Mouse (Mus musculus) kidney, embryonic 16.5 days (tissue): ENCODE measurements around the gene Gpsm3. TPM values are rescaled to one million over a fixed set of nuclear protein-coding genes. Genes with fewer than 3 reads are reported as not detected.

ENCODE experiments used
- ATAC-seq: fragments of 200-750 bp; cut with Nextera tagmentation; 2 replicates; pipeline ENCODE4 v1.8.0; 2017; ENCODE audit warnings: moderate TSS enrichment; ENCODE audit not compliant: low FRiP score, low TSS enrichment
- H3K27ac ChIP-seq: fragments of 300-500 bp; sonication (generic); 2 replicates; pipeline ENCODE4 v1.5.1; 2014; ENCODE audit warnings: low read length
- H3K27me3 ChIP-seq: fragments of 300-500 bp; sonication (generic); 2 replicates; pipeline ENCODE4 v1.6.1; 2014; ENCODE audit warnings: low read length, control low read depth, mixed read lengths; ENCODE audit not compliant: insufficient read depth
- H3K36me3 ChIP-seq: fragments of 300-500 bp; sonication (generic); 2 replicates; pipeline ENCODE4 v1.6.1; 2014; ENCODE audit warnings: low read length, control low read depth, mixed read lengths; ENCODE audit not compliant: insufficient read depth
- H3K4me1 ChIP-seq: fragments of 300-500 bp; sonication (generic); 2 replicates; pipeline ENCODE4 v1.6.1; 2014; ENCODE audit warnings: low read length, control low read depth, mixed read lengths; ENCODE audit not compliant: insufficient read depth
- H3K4me2 ChIP-seq: fragments of 300-500 bp; sonication (generic); replicated peaks from 2 replicates; pipeline ENCODE4 v1.6.1; 2014; ENCODE audit warnings: low read depth, low read length
- H3K4me3 ChIP-seq: fragments of 300-500 bp; sonication (generic); 2 replicates; pipeline ENCODE4 v1.5.1; 2014; ENCODE audit warnings: mild to moderate bottlenecking, low read length
- H3K9ac ChIP-seq: fragments of 300-500 bp; sonication (generic); replicated peaks from 2 replicates; pipeline ENCODE4 v1.6.1; 2014; ENCODE audit warnings: low read length
- H3K9me3 ChIP-seq: fragments of 300-500 bp; sonication (generic); 2 replicates; pipeline ENCODE4 v1.6.1; 2016; ENCODE audit warnings: low read length, control low read depth
- WGBS: fragments of 180-500 bp; shearing (Covaris S2); extraction: QIAGEN DNeasy Blood & Tissue Kit; methylation state at CpG from one replicate; pipeline ENCODE4 v1.1.7; 2014; 5-methylcytosine and 5-hydroxymethylcytosine counted together
- polyA plus RNA-seq: library from polyadenylated mRNA; unstranded; fragments of >200 nt; fragmentation: Nextera tagmentation; extraction: Ambion mirVana; gene quantifications from 2 replicates; pipeline ENCODE4 v1.2.1, GENCODE M21; 2015

Gene Gpsm3
- polyA plus RNA-seq, 1 experiment from 2014 or later = 21.5 TPM

DNA sequence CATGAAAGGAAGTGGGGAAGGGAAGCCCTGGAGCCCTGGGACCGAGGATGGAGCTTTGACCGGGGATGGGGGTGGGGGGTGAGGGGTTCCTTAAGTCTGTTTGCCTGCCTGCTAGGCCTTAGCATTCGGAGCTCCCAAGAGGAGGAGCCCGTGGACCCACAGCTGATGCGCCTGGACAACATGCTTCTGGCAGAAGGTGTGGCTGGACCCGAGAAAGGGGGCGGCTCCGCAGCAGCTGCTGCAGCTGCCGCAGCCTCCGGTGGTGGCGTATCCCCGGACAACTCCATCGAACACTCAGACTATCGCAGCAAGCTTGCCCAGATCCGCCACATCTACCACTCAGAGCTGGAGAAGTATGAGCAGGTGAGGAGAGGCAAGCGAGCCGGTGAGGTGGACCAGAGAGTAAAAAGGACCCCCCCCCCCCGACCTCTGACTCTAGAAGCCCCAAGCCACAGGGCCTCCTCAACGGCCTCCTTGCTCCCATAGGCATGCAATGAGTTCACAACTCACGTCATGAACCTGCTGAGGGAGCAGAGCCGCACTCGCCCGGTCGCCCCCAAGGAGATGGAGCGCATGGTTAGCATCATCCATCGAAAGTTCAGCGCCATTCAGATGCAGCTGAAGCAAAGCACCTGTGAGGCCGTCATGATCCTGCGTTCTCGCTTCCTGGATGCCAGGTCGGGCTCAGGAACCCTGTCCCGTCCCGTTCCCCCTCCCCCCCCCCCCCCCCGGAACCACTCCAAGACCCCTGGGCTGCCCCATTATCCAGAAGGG, 4.3 kb downstream of the Gpsm3 start:
- Histone ChIP-seq H3K4me3 (peak overlapping the region; percentile 88), H3K9ac (peak overlapping the region; percentile 99), H3K4me2 (peak overlapping the region; percentile 95), H3K36me3 (peaks cover 19% of the 10 kb centered on the region), H3K27me3 (no peaks in the 10 kb centered on the region), H3K4me1 (peaks cover 81% of the 10 kb centered on the region), H3K9me3 (no peaks in the 10 kb centered on the region), H3K27ac (peak overlapping the region; percentile 100)
- no peak for ATAC-seq
- 30% methylated on average over 33 of the region's 34 CpGs for WGBS

DNA sequence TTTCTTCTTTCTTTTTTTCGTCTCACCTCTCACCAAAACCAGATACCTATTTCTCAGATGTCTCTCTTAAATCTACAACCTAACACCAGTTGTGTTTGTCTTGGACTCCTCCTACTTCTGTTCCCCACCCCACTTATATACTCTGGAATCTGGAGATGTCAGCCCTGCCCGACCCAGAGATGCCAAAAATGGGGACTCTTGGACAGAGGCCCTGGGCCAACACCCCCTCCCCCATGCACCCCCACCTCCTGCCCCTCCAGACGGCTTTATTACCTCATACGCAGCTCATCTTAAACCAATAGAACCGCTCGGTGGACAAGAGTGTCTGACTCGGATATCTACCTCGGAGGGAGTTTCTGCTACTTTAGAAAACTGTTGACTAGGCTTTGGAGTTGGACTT, 6.5 kb downstream of the Gpsm3 start:
- WGBS = 45% methylated on average over 8 of the region's 8 CpGs
- H3K27ac ChIP-seq = no peak overlapping the region; the same call in 1 of the 2 replicates
- ATAC-seq = no peak
- H3K9ac ChIP-seq = no peak overlapping the region; the same call in 1 of the 2 replicates
- peak overlapping the region; percentile 95; the same call in 1 of the 2 replicates for H3K4me2 ChIP-seq
- peaks cover 28% of the 10 kb centered on the region for H3K36me3 ChIP-seq
- no peak overlapping the region for H3K4me3 ChIP-seq
- no peaks in the 10 kb centered on the region for H3K9me3 ChIP-seq
- peaks cover 62% of the 10 kb centered on the region for H3K4me1 ChIP-seq
- no peaks in the 10 kb centered on the region for H3K27me3 ChIP-seq

DNA sequence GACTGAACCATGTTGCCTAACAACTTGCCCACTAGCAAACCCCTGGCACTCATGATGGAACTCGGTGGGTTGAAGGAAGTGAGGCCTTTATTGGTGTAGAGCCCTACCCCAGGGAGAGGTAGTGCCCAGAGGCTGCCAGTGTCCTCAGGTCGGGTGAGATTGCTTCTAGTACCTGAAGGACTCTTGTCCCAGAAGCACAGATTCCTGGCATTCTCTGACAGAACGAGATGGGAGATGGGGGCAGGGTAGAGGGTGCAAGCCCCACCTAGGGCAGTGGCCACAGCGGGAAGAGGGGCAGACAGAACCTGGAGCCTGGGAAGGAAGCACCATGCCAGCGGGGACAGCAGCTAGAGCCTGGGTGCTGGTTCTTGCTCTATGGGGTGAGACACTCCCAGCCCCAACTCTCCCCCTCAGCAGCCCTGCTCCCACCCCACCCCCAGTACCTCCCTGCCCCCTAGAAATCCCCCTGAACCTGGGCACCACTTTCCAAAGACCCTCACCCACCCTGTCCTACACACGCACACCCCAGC, 8.0 kb downstream of the Gpsm3 start, which contains the start of gene Ager:
Ager (plus strand) TSS at position 297 of the 530 bp plus-strand sequence.
- peak within 1 kb of the TSS; percentile 56 for H3K9ac ChIP-seq
- H3K27ac ChIP-seq = peak within 1 kb of the TSS; percentile 74
- no peak for ATAC-seq
- H3K27me3 ChIP-seq = no peaks in the 10 kb centered on the region
- peaks cover 64% of the 10 kb centered on the region for H3K4me1 ChIP-seq
- no peaks in the 10 kb centered on the region for H3K9me3 ChIP-seq
- WGBS = 26% methylated on average over 5 of the region's 6 CpGs
- H3K4me3 ChIP-seq = no peak within 1 kb of the TSS
- peak within 1 kb of the TSS; percentile 10; the same call in 1 of the 2 replicates for H3K4me2 ChIP-seq
- peaks cover 33% of the 10 kb centered on the region for H3K36me3 ChIP-seq

DNA sequence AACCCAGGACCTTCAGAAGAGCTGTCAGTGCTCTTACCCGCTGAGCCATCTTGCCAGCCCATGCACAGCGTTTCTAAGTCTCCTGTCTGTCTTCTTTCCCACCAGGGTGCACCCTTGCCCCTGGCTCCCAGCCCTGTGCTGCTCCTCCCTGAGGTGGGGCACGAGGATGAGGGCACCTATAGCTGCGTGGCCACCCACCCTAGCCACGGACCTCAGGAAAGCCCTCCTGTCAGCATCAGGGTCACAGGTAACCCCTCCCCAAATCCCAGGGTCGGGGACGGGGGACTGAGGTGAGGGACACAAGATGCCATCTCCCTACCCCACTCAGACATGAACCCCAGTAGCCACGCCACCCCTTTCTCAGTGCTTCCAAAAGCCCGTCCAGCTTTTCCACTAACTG, 10.3 kb downstream of the Gpsm3 start:
- Histone ChIP-seq H3K4me1 (peaks cover 55% of the 10 kb centered on the region), H3K4me3 (no peak overlapping the region), H3K9ac (no peak overlapping the region), H3K27ac (no peak overlapping the region), H3K36me3 (peaks cover 27% of the 10 kb centered on the region), H3K27me3 (no peaks in the 10 kb centered on the region), H3K9me3 (no peaks in the 10 kb centered on the region), H3K4me2 (no peak overlapping the region)
- 80% methylated on average over 9 of the region's 9 CpGs for WGBS
- ATAC-seq = no peak

DNA sequence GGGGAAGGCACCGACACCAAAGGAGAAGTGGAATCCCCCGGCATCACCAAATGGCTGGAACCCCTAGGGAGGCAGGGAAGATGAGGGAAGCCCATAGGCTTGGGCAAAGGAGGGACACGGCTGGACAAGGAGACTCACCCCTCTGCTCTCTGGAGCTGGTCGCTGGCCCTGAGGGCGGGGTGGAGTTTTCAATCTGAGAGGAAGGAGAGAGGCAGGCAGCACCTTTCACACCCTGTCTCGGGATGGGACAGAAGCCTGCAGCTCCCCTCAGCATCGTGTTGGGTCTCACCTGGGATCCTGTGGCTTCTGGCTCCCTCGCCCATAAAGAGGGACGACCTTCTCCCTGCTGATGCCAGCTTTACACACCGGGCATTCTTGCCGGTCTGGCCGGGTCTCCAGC, 12.2 kb downstream of the Gpsm3 start:
- Histone ChIP-seq H3K4me1 (peaks cover 46% of the 10 kb centered on the region), H3K27ac (no peak overlapping the region), H3K9me3 (no peaks in the 10 kb centered on the region), H3K9ac (no peak overlapping the region), H3K27me3 (no peaks in the 10 kb centered on the region), H3K4me3 (no peak overlapping the region), H3K4me2 (0 out of 2 replicates have a peak overlapping the region, but pooled peaks have one; percentile 86), H3K36me3 (peaks cover 13% of the 10 kb centered on the region)
- whole genome bisulfite sequencing = 84% methylated on average over 12 of the region's 12 CpGs
- ATAC-seq = no peak

DNA sequence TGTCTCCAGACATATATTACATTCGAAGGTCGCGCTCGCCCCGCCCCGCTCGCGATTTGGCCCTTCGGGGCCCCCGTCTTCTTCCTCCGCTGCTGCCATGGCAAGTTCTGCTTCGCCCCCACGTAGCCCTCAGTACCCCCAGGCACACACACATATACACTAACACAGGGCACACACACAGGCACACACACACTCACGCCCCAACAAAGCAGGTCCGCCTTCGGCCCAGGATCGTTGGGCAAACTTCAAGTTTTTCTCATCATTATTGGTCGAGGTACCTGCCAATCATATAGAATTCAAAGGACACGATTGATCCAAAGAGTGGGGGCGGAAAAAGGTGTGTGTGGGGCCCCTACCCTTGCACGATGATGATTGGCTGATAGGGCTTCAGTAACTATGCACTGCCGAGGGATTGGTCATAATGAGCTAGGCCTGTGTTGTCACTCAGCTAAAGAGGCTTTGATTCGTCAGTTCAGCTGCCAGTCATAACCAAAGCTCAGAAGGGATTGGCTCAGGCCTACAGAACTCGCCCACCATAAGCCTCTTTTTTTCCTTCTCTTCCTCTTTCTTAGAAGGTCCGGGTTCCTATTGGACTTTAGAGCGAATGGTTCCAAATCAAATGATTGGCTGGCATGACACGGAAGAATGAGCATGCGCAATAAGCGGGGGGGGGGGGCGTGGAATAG, 13.9 kb downstream of the Gpsm3 start, which contains the start of gene Rnf5:
Rnf5 (minus strand) TSS at position 316 of the 686 bp plus-strand sequence.
- H3K9me3 ChIP-seq = no peaks in the 10 kb centered on the region
- under 1% methylated on average over 30 of the region's 30 CpGs for WGBS
- H3K27me3 ChIP-seq = no peaks in the 10 kb centered on the region
- peak within 1 kb of the TSS; percentile 70 for H3K4me3 ChIP-seq
- peak within 1 kb of the TSS; percentile 90 for H3K9ac ChIP-seq
- H3K36me3 ChIP-seq = peaks cover 13% of the 10 kb centered on the region
- peak within 1 kb of the TSS; percentile 89 for H3K4me2 ChIP-seq
- peak; percentile 97 for ATAC-seq
- peaks cover 48% of the 10 kb centered on the region for H3K4me1 ChIP-seq
- peak within 1 kb of the TSS; percentile 97 for H3K27ac ChIP-seq

DNA sequence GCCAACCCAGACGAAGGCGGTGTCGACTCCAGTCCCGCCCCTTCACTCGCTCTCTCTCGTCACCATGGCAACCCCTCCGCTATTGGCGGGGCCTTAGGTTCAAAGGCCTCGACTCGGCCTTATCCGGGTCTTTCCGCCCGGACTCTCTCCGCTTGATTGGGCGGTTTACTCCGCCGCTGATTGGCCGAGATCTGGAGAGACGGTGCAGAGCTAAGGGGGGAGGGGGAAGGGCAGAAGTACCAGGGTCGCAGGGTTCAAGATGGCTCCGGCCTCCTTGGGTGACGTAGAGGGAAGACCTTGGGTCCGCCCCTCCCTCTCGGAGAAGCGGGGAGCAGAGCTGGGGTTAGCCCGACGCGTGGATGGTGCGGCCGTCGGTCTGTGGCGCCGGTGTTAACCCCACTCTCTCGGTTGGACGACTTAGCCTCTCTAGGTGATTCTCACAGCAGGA, 14.5 kb downstream of the Gpsm3 start, which contains the start of gene Agpat1:
Agpat1 (plus strand) TSS at position 202 of the 448 bp plus-strand sequence.
- Histone ChIP-seq H3K9ac (peak within 1 kb of the TSS; percentile 90), H3K4me3 (peak within 1 kb of the TSS; percentile 70), H3K36me3 (peaks cover 13% of the 10 kb centered on the region), H3K9me3 (no peaks in the 10 kb centered on the region), H3K27me3 (no peaks in the 10 kb centered on the region), H3K27ac (peak within 1 kb of the TSS; percentile 97), H3K4me1 (peaks cover 51% of the 10 kb centered on the region), H3K4me2 (peak within 1 kb of the TSS; percentile 89)
- ATAC-seq = peak; percentile 92
- 0% methylated on average over 35 of the region's 35 CpGs for WGBS

DNA sequence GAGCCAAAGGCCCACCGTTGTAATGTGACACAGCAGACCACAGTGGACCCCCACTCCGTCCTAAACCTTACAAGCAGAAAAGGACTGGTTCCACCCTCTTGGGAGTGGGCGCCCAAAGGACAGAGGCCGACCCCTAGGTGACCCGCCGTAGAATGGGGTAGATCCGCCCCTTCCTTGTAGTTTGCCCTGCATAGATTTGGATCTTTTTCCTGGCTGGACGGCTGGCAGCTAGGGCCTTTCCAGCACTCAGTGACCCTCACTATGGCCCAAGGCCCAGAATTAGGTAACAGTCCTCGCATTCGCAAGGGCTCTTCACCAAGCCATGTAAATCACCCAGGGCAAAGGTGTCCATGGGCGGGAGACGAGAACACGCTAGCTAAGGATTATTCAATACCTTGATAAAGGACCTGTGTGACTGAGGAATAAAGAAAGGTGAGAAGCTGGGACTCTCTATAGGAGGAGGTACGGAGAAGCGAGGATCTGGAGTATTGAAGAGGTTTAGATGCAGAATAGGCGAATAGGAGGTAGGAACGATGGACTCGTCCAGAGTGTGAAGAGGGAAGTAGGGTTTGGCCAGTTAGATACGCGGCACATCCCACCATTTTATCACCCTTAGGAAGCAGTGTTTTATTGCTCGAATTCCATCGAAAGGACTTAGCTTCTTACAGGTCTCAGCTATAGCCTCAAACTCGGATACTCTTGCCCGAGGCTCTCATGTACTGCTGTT, 15.1 kb downstream of the Gpsm3 start:
- peak overlapping the region; percentile 89 for H3K4me2 ChIP-seq
- peak overlapping the region; percentile 64 for H3K4me3 ChIP-seq
- peaks cover 13% of the 10 kb centered on the region for H3K36me3 ChIP-seq
- H3K4me1 ChIP-seq = peaks cover 50% of the 10 kb centered on the region
- ATAC-seq = no peak; the same call in none of the 2 replicates
- peak overlapping the region; percentile 97 for H3K27ac ChIP-seq
- no peaks in the 10 kb centered on the region for H3K27me3 ChIP-seq
- no peaks in the 10 kb centered on the region for H3K9me3 ChIP-seq
- peak overlapping the region; percentile 90 for H3K9ac ChIP-seq
- WGBS = 10% methylated on average over 24 of the region's 24 CpGs

DNA sequence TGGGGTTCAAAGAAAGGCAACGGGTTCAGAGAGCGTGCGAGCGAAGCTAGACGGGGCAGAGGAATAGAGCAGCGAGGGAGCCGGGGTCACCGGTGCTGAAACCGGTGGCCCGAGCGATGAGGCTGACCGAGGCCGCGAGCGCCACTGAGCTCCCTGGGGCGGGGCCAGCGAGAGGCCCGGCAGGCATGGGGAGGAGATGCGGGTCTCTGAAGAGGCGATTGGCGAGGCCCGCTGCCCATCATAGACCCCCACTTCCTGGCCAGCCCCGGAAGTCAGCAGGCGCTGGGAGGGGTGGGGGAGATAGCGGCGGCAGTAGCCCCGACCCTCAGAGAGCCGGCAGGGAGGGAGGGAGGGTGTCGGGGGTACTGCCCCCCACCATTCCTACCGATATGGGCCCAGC, 16.0 kb downstream of the Gpsm3 start:
- Histone ChIP-seq H3K4me1 (peaks cover 50% of the 10 kb centered on the region), H3K27me3 (no peaks in the 10 kb centered on the region), H3K9me3 (no peaks in the 10 kb centered on the region), H3K36me3 (peaks cover 12% of the 10 kb centered on the region), H3K4me2 (peak overlapping the region; percentile 89), H3K27ac (peak overlapping the region; percentile 97), H3K4me3 (peak overlapping the region; percentile 64), H3K9ac (peak overlapping the region; percentile 90)
- ATAC-seq = peak; percentile 46
- under 1% methylated on average over 26 of the region's 30 CpGs for WGBS
